Mouse (Mus musculus) layer of hippocampus, adult 8-10 months (tissue): ENCODE measurements around the gene Mad2l2. TPM values are rescaled to one million over a fixed set of nuclear protein-coding genes. Genes with fewer than 3 reads are reported as not detected.
"Not testable (repeated sequence)": the region's sequence is repeated elsewhere in the genome, so short reads cannot be mapped to it uniquely, and the experiment has no call there.

ENCODE experiments used
- DNase-seq, 2 experiments: peaks; one replicate each; pipeline ENCODE4 v3.0.0; 2022; ENCODE audit warnings: low spot score in 2 of 2
- microRNA-seq, 2 experiments: library from miRNA; unstranded; fragments of <30 nt; microRNA quantifications; one replicate each; pipeline ENCODE4 v1.2.0; 2022
- total RNA-seq, 4 experiments: library from RNA; stranded (reverse); gene quantifications; 2 replicates each; pipeline ENCODE4 v1.2.4; 2022

Gene Mad2l2
- total RNA-seq, 4 experiments from 2014 or later, result 12.5 to 17.7 (median 15.6) TPM

DNA sequence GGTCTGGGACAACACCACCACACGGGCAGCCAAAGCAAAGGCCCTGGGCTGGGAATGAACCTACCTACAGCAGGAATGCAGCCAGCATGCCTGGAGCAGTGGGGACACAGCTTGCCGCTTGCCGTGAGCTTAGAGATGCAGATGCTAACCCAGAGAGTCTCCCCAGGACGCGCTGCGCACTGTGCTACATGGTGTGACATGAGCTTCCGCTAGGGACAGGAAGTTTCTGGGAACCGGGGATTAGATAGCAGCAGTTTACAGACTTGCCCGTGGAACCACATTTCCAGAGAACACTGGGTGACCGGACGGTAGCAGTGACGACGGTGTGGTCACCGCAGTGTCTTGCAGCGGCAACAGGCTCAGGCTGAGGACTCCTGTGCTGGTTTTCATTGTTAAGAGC, 39.4 kb downstream of the Mad2l2 start:
- DNase-seq, result no peak

DNA sequence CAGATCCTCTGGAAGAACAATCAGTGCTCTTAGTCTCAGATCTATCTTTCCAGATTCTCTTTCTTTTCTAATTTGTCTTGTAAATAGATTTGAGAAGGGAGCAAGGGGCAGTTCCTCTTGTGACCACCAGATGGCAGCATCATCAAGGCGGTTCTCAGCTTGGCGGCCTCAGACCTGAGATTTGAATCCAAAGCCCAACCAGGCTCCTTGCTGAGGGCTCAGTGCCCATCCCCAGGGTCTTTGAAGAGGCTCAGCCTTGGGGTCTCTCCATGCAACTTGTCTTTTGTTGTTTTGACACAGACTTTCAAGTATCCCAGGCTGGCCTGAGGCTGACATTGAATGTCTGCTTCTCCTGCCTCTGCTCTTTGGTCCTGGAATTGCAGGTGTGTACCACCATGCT, 40.7 kb downstream of the Mad2l2 start:
- DNase-seq, result peak; percentile 46 to 68

DNA sequence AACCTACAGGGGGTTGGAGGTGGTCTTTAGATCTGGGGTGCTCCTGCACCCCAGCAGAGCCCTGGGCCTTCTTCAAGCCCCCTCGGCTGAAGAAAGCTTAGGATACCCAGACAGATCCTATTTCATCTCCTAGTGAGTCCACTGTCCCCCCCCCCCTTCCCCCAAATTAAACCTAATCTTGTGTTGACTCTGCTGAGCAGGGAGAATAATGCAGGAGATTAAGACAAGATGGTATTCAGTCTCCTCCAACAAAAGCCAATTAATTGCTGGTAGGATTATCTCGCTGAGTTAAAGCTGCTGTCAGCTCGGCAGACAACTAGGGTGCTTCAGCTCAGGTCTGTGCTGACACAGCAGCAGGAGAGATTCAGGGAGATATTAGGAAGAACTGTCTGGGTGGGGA, 41.1 kb downstream of the Mad2l2 start:
- DNase-seq, result no peak

DNA sequence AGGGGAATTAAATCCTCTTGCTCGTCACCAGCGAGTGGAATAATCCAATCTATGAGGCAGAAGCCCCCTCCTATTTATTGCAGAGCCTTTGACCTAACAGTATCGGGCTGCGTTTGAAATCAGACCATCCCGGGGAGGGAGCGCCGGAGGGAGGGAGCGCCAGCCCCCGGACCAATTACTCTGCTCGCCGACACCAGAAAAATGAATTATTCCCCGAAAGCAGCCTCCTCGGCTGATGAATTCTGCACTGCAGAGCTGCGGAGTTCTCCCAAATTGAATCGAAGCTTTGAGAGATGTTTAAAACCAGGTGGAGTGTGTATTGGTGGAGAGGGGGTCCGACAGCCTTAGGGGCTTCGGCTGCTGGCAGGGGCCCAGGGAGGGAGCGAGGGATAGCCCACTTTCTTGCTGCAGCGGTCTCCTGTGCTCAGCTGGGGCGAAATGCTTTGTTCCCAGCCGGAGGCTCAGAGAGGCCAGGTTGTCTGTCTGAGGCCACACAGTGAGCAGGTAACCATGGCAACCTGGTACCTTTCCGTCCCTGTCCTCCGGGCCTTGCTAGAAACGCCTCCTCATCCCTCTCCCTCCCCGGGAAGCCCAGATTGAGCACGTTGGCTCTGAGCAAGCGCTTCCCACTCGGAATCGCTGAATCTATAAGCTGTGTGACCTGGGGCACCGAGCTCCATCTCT, 43.8 kb downstream of the Mad2l2 start:
- peak in 1 of 2 experiments; percentile 52 for DNase-seq

DNA sequence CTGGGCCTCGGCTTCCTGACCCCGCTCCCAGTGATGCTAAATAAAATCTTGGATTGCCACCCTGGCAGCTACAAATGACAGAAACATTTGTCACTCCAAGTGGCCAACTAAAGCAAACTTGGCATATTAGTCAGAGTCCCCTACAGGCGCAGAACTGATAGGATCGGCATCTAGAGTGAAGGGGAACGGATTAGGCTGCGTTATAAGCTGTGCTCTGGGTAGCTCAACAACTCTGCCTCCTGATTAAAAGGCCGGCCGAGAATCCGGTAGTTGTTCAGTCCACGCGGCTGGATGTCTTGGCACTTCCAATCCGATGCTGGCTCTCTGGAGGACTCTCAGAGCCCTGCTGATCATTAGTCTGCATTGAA, 44.3 kb downstream of the Mad2l2 start:
- DNase-seq, result peak in 1 of 2 experiments; percentile 32

DNA sequence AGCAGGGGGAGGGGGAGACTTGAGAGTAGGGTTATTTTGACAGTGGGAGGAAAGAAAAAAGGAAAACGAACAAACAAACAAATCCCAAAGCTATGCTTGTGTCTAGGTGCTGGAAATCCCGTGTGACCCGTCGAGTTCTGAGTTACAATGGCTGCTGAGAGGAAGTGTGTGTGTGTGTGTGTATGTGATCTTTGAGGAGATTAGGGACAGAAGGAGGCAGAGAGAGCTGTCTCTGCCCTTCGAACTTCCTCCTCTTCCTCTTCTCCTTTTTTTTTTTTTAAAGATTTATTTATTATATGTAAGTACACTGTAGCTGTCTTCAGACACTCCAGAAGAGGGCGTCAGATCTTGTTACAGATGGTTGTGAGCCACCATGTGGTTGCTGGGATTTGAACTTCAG, 46.4 kb downstream of the Mad2l2 start:
- DNase-seq, result not testable (repeated sequence)

DNA sequence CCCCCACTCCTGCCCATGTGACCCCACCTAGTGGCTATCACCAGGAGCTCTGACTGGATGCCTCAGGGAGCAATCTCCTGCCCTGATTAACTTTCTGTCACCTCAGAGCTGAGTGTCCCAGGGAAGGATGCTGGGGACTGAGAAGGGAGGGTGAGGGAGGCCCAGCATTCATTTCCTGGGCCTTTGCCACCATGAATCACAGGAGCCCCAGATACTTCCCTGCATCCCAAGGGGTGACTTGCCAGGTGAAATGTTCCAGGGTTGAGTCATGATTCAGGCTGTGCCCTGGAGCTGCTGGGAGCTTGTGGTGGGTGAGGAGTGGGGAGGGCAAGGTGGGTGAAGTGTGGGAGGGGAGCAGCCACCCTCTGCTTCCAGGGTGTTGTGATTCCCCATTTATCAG, 47.5 kb downstream of the Mad2l2 start:
- DNase-seq, result no peak

DNA sequence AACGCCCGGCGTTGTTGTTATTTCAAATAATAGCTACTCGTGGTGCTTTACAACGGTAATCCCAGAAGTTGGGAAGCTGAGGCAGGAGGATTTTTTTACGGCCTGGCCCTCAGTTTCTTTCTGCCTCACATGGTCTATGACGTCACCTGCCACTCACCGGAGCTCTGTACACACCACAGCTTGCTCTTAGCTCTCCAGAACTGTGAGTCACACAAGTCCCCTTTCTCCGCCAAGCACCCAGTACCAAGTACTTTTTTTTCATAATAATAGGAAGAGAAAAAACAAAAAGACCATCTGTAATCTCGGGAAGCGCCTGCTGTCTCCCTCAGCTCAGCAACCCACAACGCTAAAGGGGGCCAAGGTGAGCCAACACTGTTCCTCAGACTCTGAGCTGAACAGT, 51.3 kb downstream of the Mad2l2 start:
- DNase-seq, result no peak

DNA sequence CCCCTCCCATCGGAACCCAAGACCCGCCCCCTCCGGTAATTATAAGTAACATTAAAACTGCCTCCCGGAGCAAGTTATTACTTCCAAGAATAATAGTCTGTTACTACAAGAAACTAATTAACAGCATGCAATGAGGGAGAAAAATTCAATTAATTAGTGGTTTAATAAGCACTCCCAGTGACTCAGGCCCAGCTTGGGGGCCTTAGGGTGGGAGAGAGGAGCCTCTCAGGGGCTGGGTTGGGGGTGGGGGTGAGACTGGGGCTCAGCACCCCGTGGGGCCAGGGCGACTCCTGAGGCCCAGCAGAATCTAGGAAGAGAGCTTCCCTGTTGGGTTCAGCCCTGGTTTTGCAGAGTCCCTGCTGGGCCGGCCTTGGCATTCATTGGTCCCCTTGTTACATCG, 52.2 kb downstream of the Mad2l2 start:
- DNase-seq, result no peak

DNA sequence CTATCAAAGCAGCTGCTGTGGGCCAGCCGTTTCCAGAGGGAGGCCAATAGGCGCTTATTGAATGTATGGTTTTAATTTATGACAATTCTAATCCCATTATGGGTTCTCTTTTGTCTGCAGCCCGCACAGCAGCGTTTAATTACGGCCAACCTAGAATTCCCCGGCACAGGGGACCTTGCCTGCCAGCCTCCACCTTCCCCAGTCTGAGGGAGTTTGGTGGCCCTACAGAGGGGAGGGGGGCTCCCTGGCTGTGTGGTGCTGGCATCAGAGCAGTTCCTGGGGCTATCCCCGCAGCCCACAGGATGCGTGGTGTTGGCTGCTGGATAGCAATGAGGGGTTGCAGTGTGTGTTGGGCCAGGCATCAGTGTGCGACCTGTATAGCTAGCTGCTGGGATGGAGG, 54.4 kb downstream of the Mad2l2 start:
- no peak for DNase-seq

DNA sequence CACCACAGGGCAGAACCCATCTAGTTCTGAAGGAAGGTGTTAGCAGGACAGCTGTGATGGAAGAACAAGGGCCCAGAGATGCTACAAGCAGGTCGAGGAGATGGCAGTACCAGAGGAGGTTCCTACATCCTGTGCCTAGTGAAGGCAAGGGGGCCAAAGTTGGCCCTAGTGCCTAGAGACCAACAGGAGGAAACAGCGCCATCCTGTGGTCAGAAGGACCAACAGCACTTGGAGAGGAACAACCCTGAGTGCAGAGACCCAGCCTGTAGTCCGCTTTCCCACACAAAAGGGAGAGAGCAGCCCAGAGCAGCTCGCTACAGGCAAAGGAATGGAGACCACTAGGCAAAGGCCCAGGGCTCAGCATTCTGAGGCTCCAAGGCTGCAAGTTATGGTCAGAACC, 55.6 kb downstream of the Mad2l2 start:
- DNase-seq, result no peak

DNA sequence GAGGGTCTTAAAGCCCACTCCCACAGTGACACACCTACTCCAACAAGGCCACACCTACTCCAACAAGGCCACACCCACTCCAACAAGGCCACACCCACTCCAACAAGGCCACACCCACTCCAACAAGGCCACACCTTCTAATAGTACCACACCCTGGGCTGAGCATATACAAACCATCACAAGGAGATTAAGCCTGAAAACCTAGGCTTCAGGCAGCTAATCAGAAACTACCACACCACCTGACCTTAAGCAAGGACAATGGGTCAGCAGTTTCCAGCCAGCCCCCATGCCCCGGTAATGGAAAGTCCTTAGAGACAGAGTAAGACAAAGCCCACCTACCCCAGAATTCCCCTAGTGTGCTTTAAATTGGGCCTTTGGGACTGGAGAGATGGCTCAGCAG, 58.6 kb downstream of the Mad2l2 start:
- DNase-seq, result not testable (repeated sequence)

DNA sequence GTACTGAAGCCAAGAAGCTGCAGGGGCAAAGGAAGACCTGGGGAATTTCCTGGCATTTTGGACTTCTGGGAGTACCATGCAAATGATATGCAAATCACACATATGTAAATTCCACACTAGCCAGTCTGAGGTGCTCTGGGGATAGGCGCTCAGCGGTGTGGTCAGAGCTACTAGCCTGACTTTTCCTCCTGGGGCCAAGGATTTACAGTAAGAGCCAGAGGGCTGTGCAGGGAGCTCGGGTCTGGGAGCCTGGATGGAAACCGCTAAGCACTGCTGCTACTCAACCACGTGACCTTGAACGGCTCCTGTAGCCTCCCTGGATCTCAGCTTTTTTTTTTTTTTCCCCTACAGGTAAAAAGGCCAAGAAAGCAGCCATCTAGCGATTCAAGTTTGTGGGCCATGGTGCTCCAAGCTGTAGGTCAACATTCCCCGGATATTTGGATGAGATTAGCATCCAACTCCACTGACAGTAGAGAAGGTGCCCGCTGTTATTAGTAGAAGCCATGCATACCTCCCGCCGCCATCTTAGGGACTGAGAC, 62.6 kb downstream of the Mad2l2 start:
- no peak for DNase-seq

DNA sequence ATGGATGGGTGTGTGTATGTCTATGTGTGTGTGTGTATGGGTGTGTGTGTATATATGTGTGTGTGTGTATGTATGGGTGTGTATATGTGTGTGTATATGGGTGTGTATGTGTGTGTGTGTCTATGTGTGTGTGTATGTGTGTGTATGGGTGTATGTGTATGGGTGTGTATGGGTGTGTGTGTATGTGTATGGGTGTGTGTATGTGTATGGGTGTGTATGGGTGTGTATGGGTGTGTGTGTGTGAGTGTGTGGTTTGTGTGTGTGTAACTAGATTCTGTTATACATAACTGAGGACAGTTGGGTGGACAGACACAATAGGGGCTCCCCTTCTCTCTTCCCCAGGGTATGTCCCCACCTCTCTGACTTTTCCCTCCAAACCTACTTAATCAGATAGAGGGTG, 64.2 kb downstream of the Mad2l2 start:
- no peak for DNase-seq

Small RNA genes within 50 kb of the gene (microRNA-seq; reads per million reads assigned to microRNA genes)
- 0 to 0.25 reads per million in 2 experiments for gene Mir7022

Other genes starting within 250 kb of the Mad2l2 start
- gene Mfn2, start 225.7 kb upstream of the Mad2l2 start, total RNA-seq, result 100 to 1,000 TPM; 190 to 210 (median 200) TPM
- gene Plod1, start 193.6 kb upstream of the Mad2l2 start, total RNA-seq, result 10 to 100 TPM; 19.4 to 21.5 (median 20.9) TPM
- 10 to 100 TPM; 26.0 to 30.2 (median 28.1) TPM for gene 2510039O18Rik, start 189.5 kb upstream of the Mad2l2 start, total RNA-seq
- not detected for gene Nppb, start 144.6 kb upstream of the Mad2l2 start, total RNA-seq
- under 1 TPM in 2 of 4 experiments, not detected in 2; 0.39 to 0.66 TPM for gene Nppa, start 129.7 kb upstream of the Mad2l2 start, total RNA-seq
- 10 to 100 TPM; 81.7 to 89.6 (median 84.8) TPM for gene Clcn6, start 91.6 kb upstream of the Mad2l2 start, total RNA-seq
- 10 to 100 TPM; 32.7 to 41.0 (median 38.5) TPM for gene Mthfr, start 91.3 kb upstream of the Mad2l2 start, total RNA-seq
- gene Agtrap, start 42.4 kb upstream of the Mad2l2 start, total RNA-seq, result 10 to 100 TPM in 2 of 4 experiments, 1 to 10 TPM in 2; 7.0 to 12.8 (median 9.1) TPM
- under 1 TPM; 0.23 to 0.37 (median 0.26) TPM for gene Draxin, start 314 bp downstream of the Mad2l2 start, total RNA-seq
- 10 to 100 TPM; 29.4 to 34.0 (median 31.1) TPM for gene Fbxo6, start 21.8 kb downstream of the Mad2l2 start, total RNA-seq
- 100 to 1,000 TPM; 136 to 157 (median 147) TPM for gene Fbxo44, start 30.1 kb downstream of the Mad2l2 start, total RNA-seq
- gene Fbxo2, start 30.2 kb downstream of the Mad2l2 start, total RNA-seq, result 100 to 1,000 TPM; 112 to 133 (median 119) TPM
- 10 to 100 TPM; 27.2 to 39.2 (median 31.9) TPM for gene Disp3, start 157.6 kb downstream of the Mad2l2 start, total RNA-seq